Mouse (Mus musculus) testis, adult 2 months (tissue): ENCODE data around the gene Lrmda.

Experiments used
- CTCF ChIP-seq: fragments of 200-500 bp; IDR thresholded peaks from 2 replicates; pipeline ENCODE4 v1.5.1; 2012; ENCODE audit warnings: low read depth, mild to moderate bottlenecking, inconsistent platforms, low read length, moderate library complexity; ENCODE audit not compliant: control insufficient read depth, insufficient read depth, insufficient replicate concordance
- POLR2A ChIP-seq: fragments of 200-500 bp; IDR thresholded peaks from 2 replicates; pipeline ENCODE4 v1.6.1; 2012; ENCODE audit warnings: low read depth, mild to moderate bottlenecking, inconsistent platforms, low read length, moderate library complexity; ENCODE audit not compliant: control insufficient read depth

- TF ChIP-seq CTCF (no peak), POLR2A (no peak)
These were observed 309.7 kb downstream of the Lrmda start for GRCm38 (mm10) chr14:22329191-22329590.
